Mouse (Mus musculus) embryonic fibroblast, embryonic 13.5 days (primary cell): Measurements from ENCODE around the gene Slc24a5. TPM values are rescaled to one million over a fixed set of nuclear protein-coding genes. Genes with fewer than 3 reads are reported as not detected.

Experiments used
- H3K27ac ChIP-seq: 2 replicates; pipeline ENCODE4 v1.5.1; 2012; ENCODE audit warnings: low read length, control low read depth, inconsistent platforms; ENCODE audit not compliant: insufficient read depth
- H3K4me1 ChIP-seq: 2 replicates; pipeline ENCODE4 v1.6.1; 2011; ENCODE audit warnings: low read length; ENCODE audit not compliant: control insufficient read depth, insufficient read depth
- H3K4me3 ChIP-seq: 2 replicates; pipeline ENCODE4 v1.5.1; 2011; ENCODE audit warnings: mild to moderate bottlenecking, control low read depth, low read length; ENCODE audit not compliant: insufficient read depth
- CTCF ChIP-seq: IDR thresholded peaks from 2 replicates; pipeline ENCODE4 v1.5.1; 2011; ENCODE audit warnings: mild to moderate bottlenecking, control low read depth, low read length, moderate library complexity, borderline replicate concordance; ENCODE audit not compliant: insufficient read depth
- POLR2A ChIP-seq: IDR thresholded peaks from 2 replicates; pipeline ENCODE4 v1.6.1; 2011; ENCODE audit warnings: low read depth, mild to moderate bottlenecking, control low read depth, low read length, moderate library complexity
- polyA plus RNA-seq: library from polyadenylated mRNA; stranded (reverse); fragments of >200 nt; gene quantifications from 2 replicates; pipeline ENCODE4 v1.2.4, GENCODE M21; 2011; ENCODE audit warnings: low read depth; ENCODE audit not compliant: missing spikeins, insufficient read length

Slc24a5 gene
- polyA plus RNA-seq, 1 experiment: not detected

DNA sequence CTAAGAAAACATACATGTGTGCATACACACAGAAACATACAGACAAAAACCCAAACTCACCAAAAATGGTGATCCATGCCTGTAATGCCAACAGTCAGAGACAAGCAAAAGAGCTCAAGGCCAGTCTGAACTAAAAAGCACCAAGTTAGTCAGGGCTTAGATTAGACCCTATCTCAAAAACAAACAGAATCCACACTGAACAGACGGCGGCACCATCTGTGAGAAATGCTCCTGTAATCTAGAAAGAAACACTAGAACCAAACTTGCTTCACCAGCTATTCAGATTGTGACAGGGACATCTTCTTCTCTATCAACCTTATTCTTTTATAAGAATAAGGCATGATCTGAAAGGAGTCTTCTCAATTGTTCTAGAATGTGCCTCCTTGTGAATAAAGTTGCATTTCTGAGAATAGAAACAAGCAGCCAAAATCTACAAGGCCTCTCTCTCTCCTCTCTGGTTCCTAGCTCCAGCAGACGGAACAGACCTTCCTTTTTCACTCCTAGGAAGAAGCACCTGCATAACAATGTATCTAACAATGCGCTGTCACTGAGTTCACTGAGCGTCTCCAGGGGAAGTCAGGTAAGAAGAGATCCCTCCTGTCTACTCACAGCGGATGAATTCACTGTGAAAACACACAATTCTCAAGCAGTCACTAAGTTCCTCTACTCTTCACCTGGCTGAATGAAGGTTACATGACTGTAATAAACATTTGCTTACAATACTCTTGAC lies 51.6 kb downstream of the Slc24a5 start:
- Histone ChIP-seq H3K27ac (no peak overlapping the region), H3K4me3 (no peak overlapping the region), H3K4me1 (peaks cover 5% of the 10 kb centered on the region; the same call in 1 of the 2 replicates)
- no peak for TF ChIP-seq POLR2A
- TF ChIP-seq CTCF: no peak

DNA sequence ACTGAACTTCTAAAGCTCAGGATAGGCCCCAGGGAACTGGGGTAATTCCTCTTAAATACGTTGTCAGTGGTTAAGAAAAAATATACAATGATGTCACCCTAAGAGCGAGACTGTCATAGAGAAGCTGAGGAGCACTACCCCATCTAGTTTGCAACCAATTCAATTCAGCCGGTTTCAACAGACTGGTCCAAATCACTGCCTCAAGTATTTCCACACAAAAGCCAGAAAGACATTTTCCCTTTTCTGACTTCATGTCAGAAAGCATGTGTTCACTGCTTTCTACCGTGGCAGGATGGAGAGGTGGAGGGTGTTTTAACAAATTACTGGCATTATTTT lies 54.3 kb downstream of the Slc24a5 start:
- H3K4me3 ChIP-seq: peak overlapping the region; percentile 95
- peaks cover 5% of the 10 kb centered on the region; the same call in 1 of the 2 replicates for H3K4me1 ChIP-seq
- H3K27ac ChIP-seq: peak overlapping the region; percentile 58
- TF ChIP-seq POLR2A: no peak
- TF ChIP-seq CTCF: no peak

DNA sequence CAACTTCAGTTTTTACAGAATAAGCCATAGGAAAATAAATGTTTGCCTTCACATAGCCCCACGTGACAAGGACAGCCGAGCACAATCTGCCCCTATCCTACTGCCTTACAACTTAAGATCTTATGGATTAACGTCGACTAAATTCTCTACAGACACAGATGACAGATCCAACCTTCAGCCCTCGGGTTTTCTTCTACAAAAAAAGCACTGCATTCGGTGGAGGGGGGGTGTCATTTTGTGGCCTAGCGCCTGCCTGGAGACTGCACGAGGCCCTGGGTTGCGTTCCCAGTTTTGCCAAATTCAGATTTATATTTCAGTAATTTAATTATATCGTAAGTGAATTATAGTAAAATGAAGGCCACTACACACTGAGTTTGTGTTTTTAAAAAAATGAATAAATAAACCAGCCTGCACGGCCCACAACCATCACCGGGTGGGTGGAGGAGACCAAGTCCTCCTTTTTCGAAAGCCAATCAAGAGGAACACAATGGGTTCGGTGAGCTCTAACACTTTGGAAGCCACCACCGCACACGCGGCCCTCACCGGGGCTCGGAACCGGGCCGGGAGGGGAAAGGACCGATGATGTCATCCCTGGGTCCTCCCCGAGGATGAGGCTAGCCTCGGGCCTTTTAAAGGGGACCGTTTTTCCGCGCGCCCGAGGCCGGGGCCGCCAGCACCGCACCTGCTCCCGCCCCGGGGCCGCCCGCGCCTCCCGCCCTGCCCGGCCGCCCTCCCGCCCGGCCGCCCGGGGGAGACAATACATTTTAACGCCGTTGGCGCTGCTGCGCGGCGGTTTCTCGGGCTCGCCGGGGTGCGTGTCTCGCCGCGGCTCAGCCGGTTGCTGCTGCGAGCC lies 54.9 kb downstream of the Slc24a5 start:
- H3K4me3 ChIP-seq: peak overlapping the region; percentile 95
- TF ChIP-seq CTCF (no peak), POLR2A (peak; percentile 47)
- H3K27ac ChIP-seq: peak overlapping the region; percentile 58
- H3K4me1 ChIP-seq: peaks cover 5% of the 10 kb centered on the region; the same call in 1 of the 2 replicates

DNA sequence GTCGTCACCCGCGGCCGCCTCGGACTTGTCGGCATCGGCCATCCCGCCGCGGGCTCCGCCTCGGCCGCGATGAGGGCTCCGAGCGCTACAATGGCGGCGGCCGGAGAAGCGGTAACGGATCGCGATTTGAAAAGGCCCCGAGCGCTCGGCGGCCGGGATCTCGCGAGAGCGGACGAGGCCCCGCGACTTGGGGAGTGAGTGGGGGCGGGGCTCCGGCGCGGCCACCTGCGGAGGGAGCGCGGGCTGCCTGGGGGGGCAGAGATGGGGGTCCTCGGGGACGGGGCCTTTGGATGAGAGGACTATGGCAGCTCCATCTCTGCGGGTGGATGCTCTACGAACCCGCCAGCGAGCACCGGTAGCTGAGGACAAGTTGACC lies 55.5 kb downstream of the Slc24a5 start, which contains the start of gene Myef2:
Myef2 (minus strand) TSS at position 185 of the 376 bp plus-strand sequence.
- Histone ChIP-seq H3K27ac (peak within 1 kb of the TSS; percentile 58), H3K4me1 (peaks cover 5% of the 10 kb centered on the region; the same call in 1 of the 2 replicates), H3K4me3 (peak within 1 kb of the TSS; percentile 95)
- TF ChIP-seq CTCF (no peak), POLR2A (no peak)

DNA sequence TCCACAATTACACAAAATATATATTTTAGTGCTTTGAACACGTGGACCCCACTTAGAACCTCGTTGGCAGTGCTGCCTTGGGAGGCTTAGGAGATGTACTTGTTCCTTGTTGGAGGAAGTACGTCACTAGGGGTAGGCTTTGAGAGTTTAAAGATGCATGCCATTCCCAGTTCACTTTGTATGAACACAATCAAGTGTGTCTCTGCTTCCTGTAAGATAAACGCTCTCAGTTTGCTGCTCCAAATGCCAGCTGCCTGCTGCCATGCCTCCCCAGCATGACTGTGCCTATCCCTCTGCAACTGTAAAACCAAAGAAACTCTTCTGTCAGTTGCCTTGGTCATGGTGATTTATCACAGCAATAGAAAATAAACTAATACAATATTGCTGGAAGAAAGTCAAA lies 57.9 kb downstream of the Slc24a5 start:
- peaks cover 2% of the 10 kb centered on the region; the same call in 1 of the 2 replicates for H3K4me1 ChIP-seq
- no peak for TF ChIP-seq POLR2A
- no peak for TF ChIP-seq CTCF
- H3K27ac ChIP-seq: no peak overlapping the region

DNA sequence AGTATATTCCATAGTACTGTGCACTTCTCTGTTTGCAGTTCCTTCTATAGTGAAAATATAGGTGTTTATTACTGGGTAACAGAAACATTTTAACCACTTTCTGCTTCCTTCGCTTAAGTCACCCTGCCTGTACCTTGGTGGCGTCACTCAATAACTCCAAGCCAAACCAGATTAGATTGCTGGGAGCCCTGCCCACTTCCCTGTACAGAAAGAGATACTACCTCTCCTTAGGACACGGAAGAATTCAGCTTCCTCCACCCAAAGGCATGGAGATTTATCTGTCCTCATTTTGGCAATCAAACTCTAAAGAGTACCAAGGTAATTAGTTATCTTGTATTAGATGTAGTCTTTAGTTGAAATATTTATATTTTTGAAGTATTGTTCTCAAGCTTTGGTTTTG lies 58.9 kb downstream of the Slc24a5 start:
- TF ChIP-seq CTCF: no peak
- no peak for TF ChIP-seq POLR2A
- Histone ChIP-seq H3K4me3 (no peak overlapping the region), H3K27ac (no peak overlapping the region), H3K4me1 (peaks cover 2% of the 10 kb centered on the region; the same call in 1 of the 2 replicates)

More for the DNA sequence above, 57.9 kb downstream of the Slc24a5 start:
- no peak overlapping the region for H3K4me3 ChIP-seq

DNA sequence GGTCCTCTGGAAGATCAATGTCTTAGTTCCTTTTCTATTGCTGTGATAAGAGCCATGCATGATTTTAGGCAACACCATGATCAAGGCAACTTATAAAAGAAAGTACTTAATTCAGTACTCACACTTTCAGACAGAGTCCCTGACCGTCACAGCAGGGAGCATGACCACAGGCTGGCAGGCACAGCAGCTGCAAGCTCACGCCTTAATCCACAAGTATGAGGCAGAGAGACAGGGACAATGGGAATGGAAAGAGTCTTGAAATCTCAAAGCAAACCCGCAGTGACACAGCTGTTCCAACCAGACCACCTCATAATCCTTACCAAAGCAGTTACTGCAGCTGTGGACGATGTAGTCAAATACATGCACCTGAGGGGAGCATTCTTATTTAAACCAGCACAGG lies 66.2 kb downstream of the Slc24a5 start:
- H3K4me3 ChIP-seq: no peak overlapping the region
- no peak overlapping the region for H3K27ac ChIP-seq
- H3K4me1 ChIP-seq: no peaks in the 10 kb centered on the region
- TF ChIP-seq POLR2A (no peak), CTCF (no peak)

DNA sequence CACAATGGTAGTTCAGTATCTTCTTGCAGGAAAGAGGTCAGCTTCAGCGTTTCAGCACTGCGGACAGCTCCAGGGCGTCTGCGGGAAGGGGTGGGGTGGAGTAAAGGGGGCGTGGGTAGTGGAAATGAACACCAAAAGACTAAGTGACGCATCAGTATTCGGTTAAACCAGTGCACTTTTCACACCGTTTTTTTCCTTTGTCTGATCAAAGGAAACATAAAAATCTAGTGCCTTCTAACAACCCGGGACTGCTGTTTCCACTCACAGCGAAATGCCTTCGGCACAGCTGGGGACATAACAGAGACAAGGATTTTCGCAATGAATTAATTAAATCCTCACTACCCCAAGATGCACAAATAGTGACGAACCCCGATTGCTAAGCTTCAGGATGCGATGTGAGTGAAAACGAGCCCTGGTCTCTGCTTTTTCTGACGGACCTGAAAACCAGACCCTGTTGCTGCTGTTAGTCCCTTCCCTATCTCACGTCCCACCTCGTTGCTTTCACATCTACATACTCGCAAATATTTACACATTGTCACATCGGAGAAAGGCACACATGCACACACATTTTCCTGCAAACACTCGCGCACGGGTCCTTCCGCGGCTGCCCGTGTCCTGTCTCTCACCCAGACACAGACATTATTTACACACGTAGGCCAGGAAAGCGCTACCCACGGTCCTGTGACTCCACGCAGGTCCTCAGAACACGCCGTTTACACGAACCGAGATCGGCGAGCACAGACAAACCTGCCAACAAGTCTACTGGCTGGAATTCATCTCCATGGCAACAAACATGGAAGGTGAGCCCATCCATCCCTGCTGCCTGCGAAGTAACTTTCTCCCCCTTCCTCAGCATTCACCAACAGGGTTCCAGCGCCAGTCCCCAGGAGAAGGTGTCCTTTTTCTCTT lies 68.2 kb downstream of the Slc24a5 start, which contains the start of gene Ctxn2:
Ctxn2 (plus strand) TSS at position 790 of the 909 bp plus-strand sequence.
- TF ChIP-seq POLR2A (no peak), CTCF (no peak)
- peak within 1 kb of the TSS; percentile 23 for H3K4me3 ChIP-seq
- no peaks in the 10 kb centered on the region for H3K4me1 ChIP-seq
- no peak within 1 kb of the TSS for H3K27ac ChIP-seq

DNA sequence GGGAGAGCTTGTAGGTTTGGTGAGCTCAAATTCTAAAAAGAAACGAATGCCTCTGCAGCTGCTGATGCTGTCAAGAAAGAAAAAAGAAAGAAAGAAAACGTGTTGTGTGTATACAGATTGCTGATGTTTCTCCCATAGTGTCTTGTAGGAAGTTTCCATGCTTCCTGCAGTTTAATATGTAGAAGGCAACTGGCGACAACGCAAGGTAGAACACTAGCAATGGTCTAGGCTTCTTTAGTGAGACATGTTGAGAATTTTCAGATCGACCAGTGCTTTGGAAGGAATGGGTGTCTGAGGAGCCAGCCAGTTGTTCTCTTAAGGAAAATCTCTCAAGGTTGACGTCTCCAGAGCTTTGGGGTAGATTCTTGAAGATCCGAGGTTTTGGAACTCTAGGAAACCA lies 68.9 kb downstream of the Slc24a5 start:
- Histone ChIP-seq H3K4me1 (no peaks in the 10 kb centered on the region), H3K27ac (no peak overlapping the region), H3K4me3 (no peak overlapping the region)
- TF ChIP-seq CTCF: no peak
- no peak for TF ChIP-seq POLR2A

Other genes with a start within 250 kb of the Slc24a5 start
- 81.1 and 91.6 TPM in 2 replicates for gene Myef2, start 55.5 kb downstream of the Slc24a5 start, polyA plus RNA-seq
- gene Ctxn2, start 68.6 kb downstream of the Slc24a5 start, polyA plus RNA-seq: not detected in 2 replicates
- 0.23 and 0.25 TPM in 2 replicates for gene Slc12a1, start 84.4 kb downstream of the Slc24a5 start, polyA plus RNA-seq
- 58.6 and 66.6 TPM in 2 replicates for gene Dut, start 179.1 kb downstream of the Slc24a5 start, polyA plus RNA-seq